Mouse (Mus musculus) hindbrain, embryonic 12.5 days (tissue): ENCODE results near the gene Ppp1r3e. TPM values are rescaled to one million over a fixed set of nuclear protein-coding genes. Genes with fewer than 3 reads are reported as not detected.
A peak's percentile ranks its signal among the peaks of the same experiment; 100 is the strongest.

ENCODE experiments used
- ATAC-seq: fragments of 200-750 bp; cut with Nextera tagmentation; 2 replicates; pipeline ENCODE4 v1.8.0; 2017; ENCODE audit warnings: moderate TSS enrichment; ENCODE audit not compliant: low FRiP score
- H3K27ac ChIP-seq: fragments of 300-500 bp; sonication (generic); 2 replicates; pipeline ENCODE4 v1.5.1; 2016; ENCODE audit warnings: mild to moderate bottlenecking
- H3K27me3 ChIP-seq: fragments of 300-500 bp; sonication (generic); 2 replicates; pipeline ENCODE4 v1.6.1; 2016; ENCODE audit warnings: mild to moderate bottlenecking
- H3K36me3 ChIP-seq: fragments of 300-500 bp; sonication (generic); 2 replicates; pipeline ENCODE4 v1.6.1; 2016; ENCODE audit warnings: mild to moderate bottlenecking
- H3K4me1 ChIP-seq: fragments of 300-500 bp; sonication (generic); 2 replicates; pipeline ENCODE4 v1.6.1; 2016
- H3K4me2 ChIP-seq: fragments of 300-500 bp; sonication (generic); replicated peaks from 2 replicates; pipeline ENCODE4 v1.6.1; 2016; ENCODE audit warnings: mild to moderate bottlenecking
- H3K4me3 ChIP-seq: fragments of 300-500 bp; sonication (generic); 2 replicates; pipeline ENCODE4 v1.5.1; 2016; ENCODE audit warnings: mild to moderate bottlenecking
- H3K9ac ChIP-seq: fragments of 300-500 bp; sonication (generic); 2 replicates; pipeline ENCODE4 v1.6.1; 2016; ENCODE audit warnings: mild to moderate bottlenecking, moderate library complexity
- H3K9me3 ChIP-seq: fragments of 300-500 bp; sonication (generic); replicated peaks from 2 replicates; pipeline ENCODE4 v1.6.1; 2016; ENCODE audit warnings: mild to moderate bottlenecking
- WGBS: fragments of 180-500 bp; shearing (Covaris S2); methylation state at CpG from one replicate; pipeline ENCODE4 v1.1.7; 2016; 5-methylcytosine and 5-hydroxymethylcytosine counted together
- polyA plus RNA-seq: library from polyadenylated mRNA; unstranded; fragments of >200 nt; fragmentation: Nextera tagmentation; extraction: Ambion mirVana; gene quantifications from 2 replicates; pipeline ENCODE4 v1.2.1, GENCODE M21; 2016

Gene Ppp1r3e
- polyA plus RNA-seq, result 0.48 and 1.5 TPM in 2 replicates

DNA sequence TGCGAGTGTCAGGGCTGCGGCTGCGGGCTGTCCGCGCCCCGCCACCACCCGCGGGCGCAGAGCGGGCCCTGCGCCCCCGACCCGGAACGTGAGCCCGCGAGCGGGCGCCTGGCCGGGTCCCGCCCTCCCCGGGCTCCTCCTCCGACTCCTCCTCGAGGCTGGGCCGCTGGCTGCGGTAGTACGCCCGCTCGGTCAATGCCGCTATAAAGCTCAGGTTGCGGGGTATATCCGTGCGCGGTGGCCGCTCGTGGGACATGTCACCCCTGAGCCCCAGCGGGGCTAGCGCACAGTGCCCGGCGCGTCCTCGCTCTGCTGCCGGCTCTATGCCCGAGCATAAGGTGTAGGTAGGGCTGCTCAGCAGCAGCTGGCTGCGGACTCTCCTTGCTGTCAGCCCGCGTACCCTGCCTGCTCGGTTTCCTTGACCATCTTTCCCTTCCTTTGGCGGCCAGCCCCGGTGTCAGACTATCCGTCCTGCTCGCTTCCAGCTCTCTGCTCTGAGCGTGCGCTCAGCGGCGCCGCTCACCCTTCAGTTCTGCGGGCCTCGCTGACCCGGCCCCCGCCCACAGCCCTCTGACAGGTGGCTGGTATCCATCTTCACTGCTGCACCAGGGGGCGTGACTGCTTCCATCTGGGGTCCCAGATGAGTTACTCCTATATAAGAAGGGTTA, at the start of gene Ppp1r3e:
Ppp1r3e (minus strand) TSS at position 503 of the 668 bp plus-strand sequence.
- H3K4me3 ChIP-seq, result peak within 1 kb of the TSS; percentile 75
- peak within 1 kb of the TSS; percentile 88 for H3K9ac ChIP-seq
- H3K9me3 ChIP-seq, result no peaks in the 10 kb centered on the region
- H3K36me3 ChIP-seq, result no peaks in the 10 kb centered on the region
- peaks cover 13% of the 10 kb centered on the region for H3K4me1 ChIP-seq
- under 1% methylated on average over 45 of the region's 61 CpGs for WGBS
- H3K27me3 ChIP-seq, result peaks cover 7% of the 10 kb centered on the region; the same call in 1 of the 2 replicates
- peak; percentile 83 for ATAC-seq
- peak within 1 kb of the TSS; percentile 90 for H3K27ac ChIP-seq
- H3K4me2 ChIP-seq, result peak within 1 kb of the TSS; percentile 98

DNA sequence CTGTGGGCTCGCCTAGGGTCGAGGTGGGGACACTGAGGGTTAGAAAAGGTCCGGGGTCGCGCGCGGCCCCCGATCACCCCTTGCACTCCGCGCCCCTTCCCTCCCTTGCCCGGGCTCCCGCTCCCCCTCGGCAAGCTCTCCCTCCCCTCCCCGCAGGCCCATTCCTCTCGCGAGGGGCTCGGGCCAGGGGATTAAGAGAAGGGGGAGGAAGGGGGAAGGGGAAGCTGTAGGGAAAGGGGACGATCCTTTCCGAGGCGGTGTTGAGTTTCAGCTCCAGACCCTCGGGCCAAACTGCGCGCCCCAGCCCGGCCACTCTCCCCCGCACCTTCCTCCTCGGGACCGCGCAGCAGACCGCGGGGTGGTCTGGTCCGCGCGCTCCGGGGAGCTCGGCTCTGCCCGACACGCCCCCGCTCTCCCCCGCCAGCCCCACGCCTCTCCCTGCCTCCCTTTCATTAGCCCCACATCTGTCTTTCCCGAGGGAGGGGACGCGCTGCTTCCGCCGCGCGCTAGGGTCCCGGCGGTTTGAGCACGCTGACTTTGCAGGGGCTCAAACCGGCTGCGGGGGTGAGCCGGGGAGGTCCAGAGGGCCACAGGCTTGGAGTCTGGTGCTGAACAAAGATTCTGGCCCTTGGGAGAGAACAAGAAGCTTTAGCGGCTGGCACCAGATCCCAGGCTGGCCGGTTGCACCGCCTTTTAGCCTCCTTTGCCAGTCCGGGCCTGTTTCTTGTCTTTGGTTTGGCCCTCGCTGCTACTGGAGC, 49.2 kb upstream of the Ppp1r3e start:
- Histone ChIP-seq H3K4me3 (peak overlapping the region; percentile 55), H3K9ac (peak overlapping the region; percentile 78), H3K27me3 (no peaks in the 10 kb centered on the region; the same call in 1 of the 2 replicates), H3K36me3 (peaks cover 8% of the 10 kb centered on the region), H3K27ac (peak overlapping the region; percentile 95), H3K9me3 (peaks cover 6% of the 10 kb centered on the region), H3K4me2 (peak overlapping the region; percentile 91), H3K4me1 (peaks cover 45% of the 10 kb centered on the region)
- peak; percentile 72 for ATAC-seq
- under 1% methylated on average over 39 of the region's 58 CpGs for WGBS

GRCm38 (mm10) chr14:54925349-54926342, 48.3 kb upstream of the Ppp1r3e start, which contains the start of gene Efs:
TSS of gene Efs (minus strand) at chr14:54926126.
- H3K4me2 ChIP-seq, result peak within 1 kb of the TSS; percentile 91
- peak within 1 kb of the TSS; percentile 78 for H3K9ac ChIP-seq
- ATAC-seq, result peak; percentile 51
- peaks cover 45% of the 10 kb centered on the region for H3K4me1 ChIP-seq
- 1% methylated on average over 57 of the region's 57 CpGs for WGBS
- peaks cover 16% of the 10 kb centered on the region for H3K9me3 ChIP-seq
- peak within 1 kb of the TSS; percentile 95 for H3K27ac ChIP-seq
- no peaks in the 10 kb centered on the region; the same call in 1 of the 2 replicates for H3K27me3 ChIP-seq
- peak within 1 kb of the TSS; percentile 55 for H3K4me3 ChIP-seq
- peaks cover 17% of the 10 kb centered on the region for H3K36me3 ChIP-seq

DNA sequence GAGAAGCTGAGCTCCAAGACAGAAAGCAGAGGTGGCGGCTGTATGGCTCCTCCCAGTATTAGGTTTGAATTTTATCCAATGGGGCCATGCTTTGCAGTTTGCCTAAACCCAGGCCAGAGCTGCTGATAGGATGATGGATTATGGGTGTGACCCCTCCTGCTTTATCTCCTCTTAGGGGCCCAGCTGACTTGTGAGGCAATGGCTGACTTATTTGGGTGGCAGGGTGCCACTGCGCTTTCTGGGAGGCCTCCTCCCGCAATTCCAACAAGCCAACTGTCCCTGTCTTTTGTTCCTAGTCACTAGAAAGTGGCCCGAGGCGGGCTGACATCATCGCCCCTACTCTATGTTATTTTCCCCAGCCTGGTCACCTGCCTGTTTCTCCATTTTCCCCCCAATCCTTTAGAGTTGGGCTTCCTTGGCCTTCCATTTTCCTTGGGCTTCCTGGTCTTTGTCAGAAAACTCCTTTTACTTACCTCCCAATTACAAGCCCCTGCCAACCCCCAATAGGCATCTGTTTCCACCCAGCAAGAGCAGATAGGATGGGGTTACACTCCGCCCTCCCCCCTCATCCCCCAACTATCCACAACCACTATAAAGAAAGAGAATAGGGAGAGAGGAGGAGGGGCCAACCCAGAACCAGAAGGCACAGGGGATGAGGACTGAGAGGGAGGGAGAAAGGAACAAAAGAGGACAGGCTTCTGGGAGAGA, 47.4 kb upstream of the Ppp1r3e start:
- H3K27me3 ChIP-seq, result no peaks in the 10 kb centered on the region; the same call in 1 of the 2 replicates
- peak overlapping the region; percentile 95 for H3K27ac ChIP-seq
- 7% methylated on average over 7 of the region's 7 CpGs for WGBS
- peak overlapping the region; percentile 55 for H3K4me3 ChIP-seq
- peak overlapping the region; percentile 91 for H3K4me2 ChIP-seq
- peaks cover 16% of the 10 kb centered on the region for H3K9me3 ChIP-seq
- peak overlapping the region; percentile 78 for H3K9ac ChIP-seq
- ATAC-seq, result peak; percentile 55
- peaks cover 26% of the 10 kb centered on the region for H3K36me3 ChIP-seq
- peaks cover 39% of the 10 kb centered on the region for H3K4me1 ChIP-seq

- Histone ChIP-seq H3K27me3 (no peaks in the 10 kb centered on the region), H3K4me1 (peaks cover 17% of the 10 kb centered on the region), H3K9me3 (peaks cover 16% of the 10 kb centered on the region), H3K27ac (no peak overlapping the region), H3K4me2 (no peak overlapping the region), H3K9ac (no peak overlapping the region), H3K4me3 (no peak overlapping the region), H3K36me3 (peaks cover 54% of the 10 kb centered on the region)
- WGBS, result 92% methylated on average over 16 of the region's 16 CpGs
- ATAC-seq, result no peak
Observed at GRCm38 (mm10) chr14:54920076-54920685, 42.8 kb upstream of the Ppp1r3e start.

- ATAC-seq, result no peak; the same call in 1 of the 2 replicates
- H3K27ac ChIP-seq, result peak overlapping the region; percentile 92
- H3K4me3 ChIP-seq, result peak overlapping the region; percentile 76
- H3K27me3 ChIP-seq, result no peaks in the 10 kb centered on the region
- H3K9ac ChIP-seq, result peak overlapping the region; percentile 99
- H3K36me3 ChIP-seq, result peaks cover 40% of the 10 kb centered on the region
- no peaks in the 10 kb centered on the region for H3K9me3 ChIP-seq
- peak overlapping the region; percentile 99 for H3K4me2 ChIP-seq
- peaks cover 34% of the 10 kb centered on the region for H3K4me1 ChIP-seq
- 15% methylated on average over 10 of the region's 10 CpGs for WGBS
Observed at GRCm38 (mm10) chr14:54913343-54913742, 36.0 kb upstream of the Ppp1r3e start.

DNA sequence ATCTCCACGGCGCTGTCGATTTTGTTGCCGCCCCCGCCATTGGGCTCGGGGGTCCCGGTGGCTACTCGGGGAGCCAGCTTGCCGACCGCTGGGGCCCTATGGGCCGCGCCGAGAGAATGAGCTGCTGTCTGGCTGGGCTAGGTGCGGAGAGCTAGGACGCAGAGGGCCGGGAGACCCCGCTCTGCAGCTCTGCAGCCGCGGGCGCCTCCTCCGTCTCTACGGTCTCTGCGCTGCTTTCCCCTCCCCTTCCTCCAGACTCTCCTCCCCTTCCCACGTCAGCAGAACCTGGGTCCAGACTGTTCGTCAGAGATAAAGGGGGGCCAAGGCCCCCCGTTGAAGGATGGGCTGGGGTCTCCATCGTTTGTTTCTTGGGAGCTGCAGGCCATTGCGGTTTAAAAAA, 35.5 kb upstream of the Ppp1r3e start, which contains the start of gene Slc22a17:
Slc22a17 (minus strand) TSS at position 247 of the 400 bp plus-strand sequence.
- Histone ChIP-seq H3K4me3 (peak within 1 kb of the TSS; percentile 76), H3K27ac (peak within 1 kb of the TSS; percentile 92), H3K9me3 (no peaks in the 10 kb centered on the region), H3K36me3 (peaks cover 44% of the 10 kb centered on the region), H3K9ac (peak within 1 kb of the TSS; percentile 99), H3K27me3 (no peaks in the 10 kb centered on the region), H3K4me1 (peaks cover 37% of the 10 kb centered on the region), H3K4me2 (peak within 1 kb of the TSS; percentile 99)
- peak; percentile 95 for ATAC-seq
- WGBS, result under 1% methylated on average over 28 of the region's 28 CpGs

DNA sequence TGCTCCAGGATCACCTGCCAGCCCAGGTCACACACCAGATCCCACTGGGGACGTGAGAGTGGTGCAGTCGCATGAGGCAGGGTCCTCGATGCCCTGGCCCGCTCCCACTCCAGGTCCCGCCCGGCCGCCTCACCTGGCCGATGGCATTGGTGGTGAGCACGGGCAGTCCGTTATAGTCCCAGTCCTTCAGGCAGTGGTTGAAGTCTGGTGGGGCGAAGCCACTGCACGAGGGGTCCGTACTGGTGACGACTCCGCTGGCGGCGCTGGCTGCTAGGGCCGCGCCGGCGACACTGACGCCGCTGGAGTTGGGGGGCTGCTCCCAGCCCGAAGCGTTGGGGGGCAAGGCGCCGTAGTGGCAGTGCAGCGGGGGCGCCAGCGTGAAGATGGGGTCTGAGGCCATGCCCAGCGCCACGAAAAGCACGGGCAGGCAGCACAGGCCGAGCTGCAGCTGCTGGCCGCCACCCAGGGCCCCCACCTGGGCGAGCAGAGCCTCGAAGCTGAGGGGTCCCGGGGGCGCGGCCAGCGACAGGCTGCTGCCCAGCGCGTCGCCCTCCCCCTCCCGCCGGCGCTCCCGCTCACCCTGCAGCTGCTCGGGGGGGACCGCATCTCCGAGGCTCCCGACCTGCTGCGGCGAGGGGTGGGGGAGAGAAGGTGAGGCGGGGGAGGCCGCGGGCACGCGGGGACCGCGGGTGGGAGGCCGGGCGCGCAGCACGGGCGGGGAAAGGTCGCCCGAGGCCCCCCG, 34.9 kb upstream of the Ppp1r3e start:
- H3K4me3 ChIP-seq, result peak overlapping the region; percentile 76
- no peaks in the 10 kb centered on the region for H3K27me3 ChIP-seq
- H3K9ac ChIP-seq, result peak overlapping the region; percentile 99
- H3K27ac ChIP-seq, result peak overlapping the region; percentile 92
- H3K4me2 ChIP-seq, result peak overlapping the region; percentile 99
- ATAC-seq, result peak; percentile 75
- peaks cover 37% of the 10 kb centered on the region for H3K4me1 ChIP-seq
- H3K36me3 ChIP-seq, result peaks cover 48% of the 10 kb centered on the region
- H3K9me3 ChIP-seq, result no peaks in the 10 kb centered on the region
- WGBS, result 2% methylated on average over 59 of the region's 69 CpGs

- 79% methylated on average over 7 of the region's 7 CpGs for WGBS
- peaks cover 53% of the 10 kb centered on the region for H3K36me3 ChIP-seq
Observed at GRCm38 (mm10) chr14:54908682-54909081, 31.3 kb upstream of the Ppp1r3e start.

GRCm38 (mm10) chr14:54903641-54904040, 26.3 kb upstream of the Ppp1r3e start:
- Histone ChIP-seq H3K9ac (no peak overlapping the region), H3K4me1 (peaks cover 6% of the 10 kb centered on the region; the same call in 1 of the 2 replicates), H3K27me3 (no peaks in the 10 kb centered on the region), H3K4me3 (no peak overlapping the region), H3K4me2 (no peak overlapping the region), H3K27ac (no peak overlapping the region), H3K36me3 (peaks cover 38% of the 10 kb centered on the region), H3K9me3 (no peaks in the 10 kb centered on the region)
- no peak for ATAC-seq
- 87% methylated on average over 4 of the region's 4 CpGs for WGBS

More at GRCm38 (mm10) chr14:54908682-54909081, 31.3 kb upstream of the Ppp1r3e start:
- Histone ChIP-seq H3K4me3 (no peak overlapping the region), H3K4me1 (peaks cover 35% of the 10 kb centered on the region), H3K9me3 (no peaks in the 10 kb centered on the region), H3K4me2 (no peak overlapping the region), H3K27ac (no peak overlapping the region), H3K9ac (no peak overlapping the region), H3K27me3 (no peaks in the 10 kb centered on the region)
- no peak for ATAC-seq
